Mouse (Mus musculus): ENCODE data around the gene Thap7. TPM values are rescaled to one million over a fixed set of nuclear protein-coding genes. Genes with fewer than 3 reads are reported as not detected.

The Thap7 gene
- polyA plus RNA-seq, 1 experiment from 2014 or later: 61.7 TPM

GRCm38 (mm10) chr16:17502681-17503080 is 28.3 kb downstream of the Thap7 start:
- Histone ChIP-seq H3K4me2 (replicated peaks) (no peak overlapping the region), H3K27me3 (no peaks in the 10 kb centered on the region), H3K4me3 (replicated peaks) (no peak overlapping the region), H3K27ac (no peak overlapping the region), H3K36me3 (no peaks in the 10 kb centered on the region), H3K9me3 (no peaks in the 10 kb centered on the region), H3K9ac (replicated peaks) (no peak overlapping the region), H3K4me1 (replicated peaks) (peaks cover 13% of the 10 kb centered on the region)
- 86% methylated on average over 4 of the region's 4 CpGs for WGBS
- no peak for ATAC-seq

GRCm38 (mm10) chr16:17499249-17499883 is 31.6 kb downstream of the Thap7 start:
- peak overlapping the region; percentile 48 for H3K9ac ChIP-seq (replicated peaks)
- ATAC-seq: peak; percentile 88
- no peaks in the 10 kb centered on the region for H3K27me3 ChIP-seq
- H3K9me3 ChIP-seq: no peaks in the 10 kb centered on the region
- H3K4me1 ChIP-seq (replicated peaks): peaks cover 20% of the 10 kb centered on the region
- no peak overlapping the region for H3K4me3 ChIP-seq (replicated peaks)
- H3K4me2 ChIP-seq (replicated peaks): peak overlapping the region; percentile 27
- H3K27ac ChIP-seq: no peak overlapping the region; the same call in 1 of the 2 replicates
- WGBS: 14% methylated on average over 10 of the region's 10 CpGs
- H3K36me3 ChIP-seq: no peaks in the 10 kb centered on the region

- Histone ChIP-seq H3K27ac (peak overlapping the region; percentile 62), H3K36me3 (no peaks in the 10 kb centered on the region), H3K4me1 (replicated peaks) (peaks cover 20% of the 10 kb centered on the region), H3K4me2 (replicated peaks) (no peak overlapping the region), H3K9ac (replicated peaks) (no peak overlapping the region), H3K4me3 (replicated peaks) (no peak overlapping the region), H3K9me3 (no peaks in the 10 kb centered on the region), H3K27me3 (no peaks in the 10 kb centered on the region)
- no peak for ATAC-seq
- WGBS: 66% methylated on average over 2 of the region's 2 CpGs
These were observed 34.2 kb downstream of the Thap7 start for GRCm38 (mm10) chr16:17496499-17497305.

- peaks cover 16% of the 10 kb centered on the region for H3K27me3 ChIP-seq
- peaks cover 9% of the 10 kb centered on the region for H3K36me3 ChIP-seq
- H3K9me3 ChIP-seq: no peaks in the 10 kb centered on the region
- H3K4me1 ChIP-seq (replicated peaks): peaks cover 18% of the 10 kb centered on the region
- H3K9ac ChIP-seq (replicated peaks): no peak overlapping the region
- no peak overlapping the region for H3K27ac ChIP-seq
- H3K4me2 ChIP-seq (replicated peaks): no peak overlapping the region
- 68% methylated on average over 5 of the region's 5 CpGs for WGBS
- no peak for ATAC-seq
- no peak overlapping the region for H3K4me3 ChIP-seq (replicated peaks)
These were observed 38.9 kb downstream of the Thap7 start for GRCm38 (mm10) chr16:17491896-17492561.

- ATAC-seq: no peak
- WGBS: 85% methylated on average over 5 of the region's 5 CpGs
- H3K4me2 ChIP-seq (replicated peaks): no peak overlapping the region
These were observed 39.8 kb downstream of the Thap7 start for GRCm38 (mm10) chr16:17491154-17491553.

GRCm38 (mm10) chr16:17489469-17490111 is 41.3 kb downstream of the Thap7 start, which contains the start of gene Aifm3:
Gene Aifm3, plus strand, starts transcription at chr16:17489611.
- H3K4me1 ChIP-seq (replicated peaks): peaks cover 19% of the 10 kb centered on the region
- H3K27ac ChIP-seq: no peak within 1 kb of the TSS
- peaks cover 16% of the 10 kb centered on the region for H3K27me3 ChIP-seq
- H3K9ac ChIP-seq (replicated peaks): peak within 1 kb of the TSS; percentile 64
- peak within 1 kb of the TSS; percentile 45 for H3K4me3 ChIP-seq (replicated peaks)
- peaks cover 28% of the 10 kb centered on the region for H3K36me3 ChIP-seq
- under 1% methylated on average over 47 of the region's 47 CpGs for WGBS
- H3K9me3 ChIP-seq: no peaks in the 10 kb centered on the region
- peak; percentile 81 for ATAC-seq
- peak within 1 kb of the TSS; percentile 90 for H3K4me2 ChIP-seq (replicated peaks)

More at GRCm38 (mm10) chr16:17491154-17491553, 39.8 kb downstream of the Thap7 start:
- Histone ChIP-seq H3K4me3 (replicated peaks) (no peak overlapping the region), H3K9me3 (no peaks in the 10 kb centered on the region), H3K27ac (no peak overlapping the region), H3K9ac (replicated peaks) (no peak overlapping the region), H3K27me3 (peaks cover 16% of the 10 kb centered on the region), H3K36me3 (peaks cover 14% of the 10 kb centered on the region), H3K4me1 (replicated peaks) (peaks cover 14% of the 10 kb centered on the region)

GRCm38 (mm10) chr16:17488478-17489468 is 42.2 kb downstream of the Thap7 start:
- H3K9me3 ChIP-seq: no peaks in the 10 kb centered on the region
- peak overlapping the region; percentile 90 for H3K4me2 ChIP-seq (replicated peaks)
- H3K36me3 ChIP-seq: peaks cover 36% of the 10 kb centered on the region
- H3K4me1 ChIP-seq (replicated peaks): peaks cover 19% of the 10 kb centered on the region
- peaks cover 16% of the 10 kb centered on the region for H3K27me3 ChIP-seq
- peak overlapping the region; percentile 64 for H3K9ac ChIP-seq (replicated peaks)
- H3K27ac ChIP-seq: no peak overlapping the region
- peak; percentile 17; the same call in 1 of the 2 replicates for ATAC-seq
- 48% methylated on average over 14 of the region's 14 CpGs for WGBS
- H3K4me3 ChIP-seq (replicated peaks): peak overlapping the region; percentile 45

- Histone ChIP-seq H3K36me3 (peaks cover 46% of the 10 kb centered on the region), H3K4me1 (replicated peaks) (peaks cover 19% of the 10 kb centered on the region), H3K27me3 (peaks cover 16% of the 10 kb centered on the region), H3K9me3 (no peaks in the 10 kb centered on the region), H3K9ac (replicated peaks) (no peak overlapping the region), H3K27ac (no peak overlapping the region), H3K4me3 (replicated peaks) (no peak overlapping the region), H3K4me2 (replicated peaks) (no peak overlapping the region)
- no peak for ATAC-seq
- WGBS: 58% methylated on average over 3 of the region's 3 CpGs
These were observed 44.4 kb downstream of the Thap7 start for GRCm38 (mm10) chr16:17486505-17486904.

- Histone ChIP-seq H3K36me3 (peaks cover 35% of the 10 kb centered on the region), H3K4me2 (replicated peaks) (no peak overlapping the region), H3K4me3 (replicated peaks) (no peak overlapping the region), H3K27ac (no peak overlapping the region), H3K4me1 (replicated peaks) (peaks cover 18% of the 10 kb centered on the region; the same call in 1 of the 2 replicates), H3K27me3 (no peaks in the 10 kb centered on the region), H3K9me3 (no peaks in the 10 kb centered on the region), H3K9ac (replicated peaks) (no peak overlapping the region)
- 91% methylated on average over 2 of the region's 2 CpGs for WGBS
- ATAC-seq: no peak
These were observed 49.5 kb downstream of the Thap7 start for GRCm38 (mm10) chr16:17481465-17481864.

GRCm38 (mm10) chr16:17478331-17478943 is 52.5 kb downstream of the Thap7 start:
- WGBS: 75% methylated on average over 4 of the region's 4 CpGs

More at GRCm38 (mm10) chr16:17478331-17478943, 52.5 kb downstream of the Thap7 start:
- Histone ChIP-seq H3K4me1 (replicated peaks) (0 out of 2 replicates have a peak, but pooled peaks cover 9% of the 10 kb centered on the region), H3K4me3 (replicated peaks) (no peak overlapping the region), H3K4me2 (replicated peaks) (no peak overlapping the region), H3K9me3 (no peaks in the 10 kb centered on the region), H3K36me3 (peaks cover 10% of the 10 kb centered on the region), H3K27me3 (no peaks in the 10 kb centered on the region), H3K27ac (no peak overlapping the region), H3K9ac (replicated peaks) (no peak overlapping the region)
- ATAC-seq: no peak
